Mouse (Mus musculus) kidney, postnatal 25 days (tissue): ENCODE results near the gene Inpp5f.
A peak's percentile ranks its signal among the peaks of the same experiment; 100 is the strongest.

Experiments
- DNase-seq, 2 experiments: peaks; one replicate each; pipeline ENCODE4 v3.0.0; 2021; ENCODE audit warnings: mixed read lengths in 2 of 2

The Inpp5f gene

DNA sequence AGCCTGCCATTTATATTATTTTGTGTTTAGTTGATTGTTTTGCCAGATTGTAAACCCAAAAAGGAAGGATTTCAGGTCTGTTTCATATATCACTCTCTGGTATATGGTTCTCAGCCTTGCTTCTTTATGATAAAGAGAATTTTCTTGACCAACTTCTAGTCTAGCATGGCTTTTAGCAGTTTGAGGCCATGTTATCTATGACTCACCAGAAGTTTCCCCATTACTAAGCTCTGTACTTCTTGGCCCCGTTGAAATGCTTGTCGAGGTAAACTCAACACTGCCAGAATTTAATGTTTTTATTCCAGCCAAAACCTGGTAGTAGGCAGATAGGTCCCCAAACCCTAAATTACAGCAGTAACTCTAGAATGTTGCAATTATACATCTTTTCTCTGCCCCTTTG lies 132.8 kb downstream of the Inpp5f start:
- no peak for DNase-seq

DNA sequence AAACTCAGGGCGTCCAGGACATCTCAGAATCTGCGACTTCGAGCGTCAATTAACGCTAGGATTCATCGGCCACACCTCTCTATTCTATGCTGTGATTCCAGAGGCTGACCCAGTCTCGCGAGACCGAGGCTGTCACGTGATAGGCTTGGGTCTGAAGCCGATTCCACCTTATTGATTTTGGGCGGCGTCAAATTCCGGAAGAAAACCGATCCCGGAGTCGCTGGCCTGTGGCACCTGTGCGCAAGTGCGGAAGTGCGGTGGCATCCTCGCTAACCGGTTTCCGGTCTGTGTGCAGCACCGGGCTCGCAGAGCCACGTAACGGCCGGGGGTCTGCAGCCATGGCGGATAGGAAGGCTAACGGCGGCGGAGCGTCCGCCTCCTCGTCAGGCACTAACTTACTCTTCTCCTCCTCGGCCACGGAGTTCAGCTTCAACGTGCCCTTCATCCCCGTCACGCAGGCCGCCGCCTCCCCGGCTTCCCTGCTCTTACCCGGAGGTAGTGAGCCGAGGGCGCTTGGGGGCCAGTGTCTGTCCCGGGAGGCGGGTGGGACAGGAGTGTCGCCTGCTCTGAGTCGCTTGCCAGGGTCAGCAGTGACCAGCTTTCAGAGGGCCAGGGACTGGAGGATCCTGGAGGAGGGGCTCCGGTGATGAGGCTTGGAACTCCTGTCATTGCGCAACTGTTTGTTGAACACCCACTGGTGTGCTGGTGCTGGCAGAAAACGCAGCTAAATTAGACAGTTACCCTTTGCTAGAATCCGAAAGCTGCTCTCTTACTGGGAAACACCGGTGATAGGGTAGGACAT lies 133.8 kb downstream of the Inpp5f start, which contains the start of gene Sec23ip:
Gene Sec23ip (plus strand): TSS at position 260 of the 802 bp plus-strand sequence.
- DNase-seq = peak; percentile 99 to 100
